Mouse (Mus musculus) CH12.LX (cell line): ENCODE measurements around the gene Sgo2a.

Experiments used
- JUND ChIP-seq: conservative IDR thresholded peaks from 2 replicates; pipeline ENCODE4 v1.6.1; 2011; ENCODE audit warnings: low read depth, low read length, improper control_type of control experiment
- USF2 ChIP-seq: conservative IDR thresholded peaks from 2 replicates; pipeline ENCODE4 v1.6.1; 2011; ENCODE audit warnings: low read depth, low read length, improper control_type of control experiment

GRCm38 (mm10) chr1:57995432-57996132, at the start of gene Sgo2a:
- TF ChIP-seq USF2 (no peak), JUND (no peak)
